Comparison of ENCODE assay signal across 13 mouse cellular contexts in the genomic region with DNA sequence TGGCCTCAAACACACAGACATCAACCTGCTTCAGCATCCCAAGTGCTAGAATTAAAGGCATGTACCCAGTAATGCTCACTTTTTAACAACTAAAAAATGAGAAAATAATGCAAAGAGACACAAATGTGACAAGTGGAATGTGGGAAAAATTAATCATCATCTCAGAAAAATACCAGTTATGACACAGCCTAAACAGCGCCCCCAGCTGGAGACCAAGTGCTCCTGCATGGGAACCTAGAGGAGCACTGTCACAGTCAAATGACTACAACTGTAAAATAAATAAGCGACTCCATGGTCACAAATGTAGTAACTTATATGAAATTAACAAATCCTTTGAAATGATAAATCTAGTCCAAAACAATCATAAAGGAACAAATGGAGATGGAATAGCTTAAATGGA. TPM values are rescaled to one million over a fixed set of nuclear protein-coding genes. Genes with fewer than 3 reads are reported as not detected.
DNase-seq lines count a peak whose midpoint lies in the region; ATAC-seq and TF ChIP-seq lines count a peak whose summit lies in the region.
"Had no signal": no experiment of that assay in that cellular context is flagged by ENCODE, and none has a peak within 500 bp of the region (broad histone marks: within the 10 kb centered on the region; RNA-seq: fewer than 3 reads in every experiment).

No protein-coding gene starts in this region.

- peak; percentile 44 for TF ChIP-seq CTCF in kidney, adult 2 months (conservative IDR thresholded peaks at IDR 0.05; ENCODE audit: insufficient read depth, insufficient read length, low read depth, low read length)
- peak; percentile 23; the same call in 1 of the 2 replicates for TF ChIP-seq CTCF in spleen, adult 2 months (IDR thresholded peaks at IDR 0.05; ENCODE audit: extremely low read depth, insufficient read depth, insufficient read length, insufficient replicate concordance)
- peak; percentile 54; the same call in 1 of the 2 replicates for TF ChIP-seq CTCF in bone marrow, adult 2 months (IDR thresholded peaks at IDR 0.05; ENCODE audit: control insufficient read depth, insufficient read depth, low read length)
- TF ChIP-seq CTCF in stomach, postnatal 0 days (IDR thresholded peaks at IDR 0.05; ENCODE audit: low read depth) = peak; percentile 57

- no peak overlapping the region for H3K4me2 ChIP-seq in stomach, postnatal 0 days (replicated peaks; ENCODE audit: low read depth)
- H3K4me2 ChIP-seq: embryonic facial prominence, embryonic 13.5 days; liver, embryonic 13.5 days had no signal

- no peak for TF ChIP-seq EP300 in stomach, postnatal 0 days (optimal IDR thresholded peaks at IDR 0.05)

- peaks cover 8% of the 10 kb centered on the region for H3K36me3 ChIP-seq in kidney, adult 2 months (ENCODE audit: control insufficient read depth, insufficient read depth, low read length)
- peaks cover 22% of the 10 kb centered on the region for H3K36me3 ChIP-seq in spleen, adult 2 months (ENCODE audit: control insufficient read depth, insufficient read depth, low read length)
- H3K36me3 ChIP-seq in stomach, postnatal 0 days (ENCODE audit: control insufficient read depth, insufficient read depth, low read length) = peaks cover 23% of the 10 kb centered on the region; the same call in 1 of the 2 replicates

- H3K9me3 ChIP-seq in stomach, postnatal 0 days (ENCODE audit: control insufficient read depth, low read length) = no peaks in the 10 kb centered on the region
- H3K9me3 ChIP-seq: embryonic facial prominence, embryonic 13.5 days; liver, embryonic 13.5 days; megakaryocyte, embryonic 14.5 days had no signal

- no peaks in the 10 kb centered on the region for H3K27me3 ChIP-seq in kidney, adult 2 months (replicated peaks; ENCODE audit: control insufficient read depth, insufficient read depth, low read length)
- no peaks in the 10 kb centered on the region for H3K27me3 ChIP-seq in spleen, adult 2 months (ENCODE audit: control insufficient read depth, insufficient read depth, low read length)
- no peaks in the 10 kb centered on the region for H3K27me3 ChIP-seq in stomach, postnatal 0 days (ENCODE audit: control insufficient read depth, insufficient read depth, low read length)
- H3K27me3 ChIP-seq: embryonic facial prominence, embryonic 13.5 days; liver, embryonic 13.5 days; megakaryocyte, embryonic 14.5 days had no signal

- H3K9ac ChIP-seq in stomach, postnatal 0 days (ENCODE audit: low read length) = no peak overlapping the region
- H3K9ac ChIP-seq: embryonic facial prominence, embryonic 13.5 days; liver, embryonic 13.5 days had no signal

- DNase-seq in kidney, adult 2 months = no peak
- DNase-seq in kidney, postnatal 25 days = no peak
- peak in 1 of 2 experiments; percentile 2 for DNase-seq in spleen, adult 2 months (ENCODE audit: low read depth in 1 of 2, low spot score in 2 of 2)
- no peak for DNase-seq in spleen, postnatal 14 days (ENCODE audit: low spot score in 2 of 2)
- no peak for DNase-seq in stomach, postnatal 0 days (ENCODE audit: low spot score)
- no peak for DNase-seq in MN1 (ENCODE audit: low spot score)
- DNase-seq: cerebellum, postnatal 14 days; gastrocnemius, postnatal 25 days; liver, embryonic 13.5 days; right cerebral cortex, postnatal 14 days had no signal

- no peak for ATAC-seq in stomach, postnatal 0 days (ENCODE audit: low FRiP score, low TSS enrichment)

- no peak overlapping the region for H3K4me3 ChIP-seq in kidney, adult 2 months (ENCODE audit: insufficient read depth, low read depth, low read length)
- H3K4me3 ChIP-seq in spleen, adult 2 months (ENCODE audit: extremely low read depth, insufficient read depth, insufficient read length) = no peak overlapping the region
- H3K4me3 ChIP-seq in bone marrow, adult 2 months (replicated peaks; ENCODE audit: control insufficient read depth, low read depth, low read length) = no peak overlapping the region
- no peak overlapping the region for H3K4me3 ChIP-seq in stomach, postnatal 0 days (ENCODE audit: low read depth, low read length)
- H3K4me3 ChIP-seq: embryonic facial prominence, embryonic 13.5 days; liver, embryonic 13.5 days; megakaryocyte, embryonic 14.5 days had no signal

- 62% methylated on average over 2 of the region's 2 CpGs for WGBS in kidney, adult 2 months
- WGBS in spleen, adult 2 months = 70% methylated on average over 2 of the region's 2 CpGs
- WGBS in bone marrow, adult 2 months = 60% methylated on average over 2 of the region's 2 CpGs
- 64% methylated on average over 2 of the region's 2 CpGs for WGBS in stomach, postnatal 0 days

- no peak for TF ChIP-seq POLR2A in kidney, adult 2 months (IDR thresholded peaks at IDR 0.05; ENCODE audit: low read depth, low read length)
- no peak for TF ChIP-seq POLR2A in spleen, adult 2 months (IDR thresholded peaks at IDR 0.05; ENCODE audit: low read depth, low read length)
- no peak for TF ChIP-seq POLR2A in bone marrow, adult 2 months (IDR thresholded peaks at IDR 0.05; ENCODE audit: borderline replicate concordance, control insufficient read depth, low read depth, low read length)

- no peaks in the 10 kb centered on the region for H3K4me1 ChIP-seq in kidney, adult 2 months (ENCODE audit: control insufficient read depth, insufficient read depth, low read length)
- H3K4me1 ChIP-seq in spleen, adult 2 months (ENCODE audit: control insufficient read depth, insufficient read depth, insufficient read length) = no peaks in the 10 kb centered on the region
- no peaks in the 10 kb centered on the region for H3K4me1 ChIP-seq in bone marrow, adult 2 months (ENCODE audit: control insufficient read depth, insufficient read depth, low read length)
- no peaks in the 10 kb centered on the region for H3K4me1 ChIP-seq in stomach, postnatal 0 days (replicated peaks; ENCODE audit: control insufficient read depth, insufficient read depth)
- H3K4me1 ChIP-seq: embryonic facial prominence, embryonic 13.5 days had no signal

- no peak overlapping the region for H3K27ac ChIP-seq in kidney, adult 2 months (ENCODE audit: insufficient read depth, low read depth, low read length)
- H3K27ac ChIP-seq in spleen, adult 2 months (ENCODE audit: insufficient read depth, low read length) = no peak overlapping the region
- H3K27ac ChIP-seq in bone marrow, adult 2 months (ENCODE audit: control insufficient read depth, insufficient read depth, low read depth, low read length, poor library complexity) = no peak overlapping the region
- H3K27ac ChIP-seq in stomach, postnatal 0 days (replicated peaks) = no peak overlapping the region
- H3K27ac ChIP-seq: embryonic facial prominence, embryonic 13.5 days; liver, embryonic 13.5 days had no signal

RNA-seq across cellular contexts. Expression of gene Zfp868, which starts 10.7 kb away (rescaled TPM):
- polyA plus RNA-seq in kidney, adult 2 months (2012; rRNA removed) = 4.0 and 4.3 TPM in 2 replicates
- polyA plus RNA-seq in spleen, adult 2 months (2012; rRNA removed) = 3.3 and 4.0 TPM in 2 replicates
- 5.2 and 10.1 TPM in 2 replicates for polyA plus RNA-seq in bone marrow, adult 2 months (2011; ENCODE audit: insufficient read depth, insufficient read length, low replicate concordance, missing spikeins)
- 9.0 and 11.0 TPM in 2 replicates for polyA plus RNA-seq in stomach, postnatal 0 days (2015; fragmentation: Nextera tagmentation; extraction: Ambion mirVana)

RNA-seq across cellular contexts. Expression of gene Zfp964, which starts 39.6 kb away (rescaled TPM):
- 0.80 and 0.97 TPM in 2 replicates for polyA plus RNA-seq in kidney, adult 2 months (2012; rRNA removed)
- 0.14 and 0.20 TPM in 2 replicates for polyA plus RNA-seq in spleen, adult 2 months (2012; rRNA removed)
- polyA plus RNA-seq in bone marrow, adult 2 months (2011; ENCODE audit: insufficient read depth, insufficient read length, low replicate concordance, missing spikeins) = 0.55 and 0.81 TPM in 2 replicates
- polyA plus RNA-seq in stomach, postnatal 0 days (2015; fragmentation: Nextera tagmentation; extraction: Ambion mirVana) = 0.57 and 0.61 TPM in 2 replicates
